Mouse (Mus musculus): ENCODE measurements around the gene Svop. TPM values are rescaled to one million over a fixed set of nuclear protein-coding genes. Genes with fewer than 3 reads are reported as not detected.

Gene Svop
- total RNA-seq (2014; rRNA removed; ENCODE audit: low replicate concordance) (0.19 TPM in 1 of 2 replicates, not detected in the other), polyA plus RNA-seq (2015; fragmentation: Nextera tagmentation; extraction: Ambion mirVana) (0.07 TPM in 1 of 2 replicates, not detected in the other)

DNA sequence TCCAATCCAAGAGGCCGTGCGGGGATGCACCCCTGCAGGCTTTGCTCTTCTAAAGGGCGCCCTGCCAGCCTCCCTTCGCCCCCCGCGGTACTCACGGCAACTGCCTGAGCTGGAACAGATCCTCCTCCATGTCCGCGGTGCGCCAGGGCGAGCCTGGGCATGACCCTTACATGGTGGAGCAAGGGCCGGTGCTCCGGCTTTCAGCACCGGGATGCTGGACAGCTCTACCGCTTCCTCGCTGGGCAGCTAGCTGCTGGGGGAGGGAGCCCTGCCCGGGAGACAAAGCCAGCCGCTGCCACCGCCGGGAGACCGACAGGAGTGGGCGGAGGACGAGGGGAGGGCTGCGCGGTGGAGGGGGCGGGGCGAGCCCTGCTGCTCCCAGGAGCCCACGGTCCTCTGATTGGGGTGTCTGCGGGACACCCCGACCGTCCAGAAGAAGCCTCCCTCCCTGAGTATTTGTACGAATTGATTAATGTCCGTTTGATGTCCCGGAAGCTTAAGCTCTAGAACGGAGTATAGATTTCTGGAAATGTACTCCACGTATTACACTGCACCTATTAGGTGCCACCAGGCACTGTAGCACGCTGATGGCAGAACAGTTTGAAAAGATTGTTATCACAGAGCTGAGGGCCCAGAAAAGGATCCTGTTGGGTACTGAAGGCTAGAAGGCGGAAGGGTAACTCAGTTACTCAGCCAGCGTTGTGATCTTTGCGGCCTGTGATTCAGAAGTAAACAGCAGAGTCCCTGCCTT is at the start of gene Svop:
Gene Svop (minus strand): TSS at position 514 of the 751 bp plus-strand sequence.
- H3K4me3 ChIP-seq (ENCODE audit: low read depth, low read length), result no peak within 1 kb of the TSS
- H3K4me1 ChIP-seq (ENCODE audit: control insufficient read depth, insufficient read depth), result no peaks in the 10 kb centered on the region
- peak; percentile 72 for ATAC-seq (ENCODE audit: insufficient read depth, low read depth)
- no peaks in the 10 kb centered on the region for H3K36me3 ChIP-seq (replicated peaks; ENCODE audit: control insufficient read depth, insufficient read depth, low read length)
- WGBS, result 3% methylated on average over 40 of the region's 40 CpGs
- no peak within 1 kb of the TSS for H3K27ac ChIP-seq (ENCODE audit: low read depth)
- TF ChIP-seq EP300 (IDR thresholded peaks at IDR 0.05; ENCODE audit: low read depth) (no peak), CTCF (IDR thresholded peaks at IDR 0.05; ENCODE audit: low read depth) (no peak)
- peak; percentile 81 for DNase-seq (ENCODE audit: low spot score)
- no peak within 1 kb of the TSS for H3K4me2 ChIP-seq (ENCODE audit: low read depth, low read length)
- no peaks in the 10 kb centered on the region for H3K9me3 ChIP-seq (replicated peaks; ENCODE audit: control insufficient read depth, low read length)
- H3K27me3 ChIP-seq (ENCODE audit: control insufficient read depth, insufficient read depth, low read length), result peaks cover 5% of the 10 kb centered on the region; the same call in 1 of the 2 replicates
- H3K9ac ChIP-seq (replicated peaks; ENCODE audit: low read depth, low read length), result no peak within 1 kb of the TSS

DNA sequence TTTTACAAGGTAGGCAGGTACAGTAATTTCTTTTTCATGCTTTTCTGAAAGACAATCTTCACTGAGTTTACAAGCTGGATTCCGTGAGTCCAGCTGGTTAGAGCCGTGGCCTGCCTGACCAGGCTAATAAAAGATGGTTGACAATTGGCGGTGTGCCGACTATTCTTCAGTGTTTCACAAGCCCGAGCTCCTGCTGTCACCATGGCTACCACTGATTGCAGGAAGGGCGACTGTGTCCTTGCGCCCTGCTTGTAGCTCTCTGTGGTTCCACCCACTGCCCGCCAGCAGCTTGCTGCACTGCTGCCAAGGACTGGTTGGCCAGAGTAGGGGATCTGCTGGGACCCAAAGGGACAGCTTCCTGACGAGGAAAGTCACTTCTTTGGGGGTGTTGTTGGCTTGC is 47.8 kb upstream of the Svop start:
- Histone ChIP-seq H3K4me1 (ENCODE audit: control insufficient read depth, insufficient read depth) (peaks cover 30% of the 10 kb centered on the region), H3K9ac (replicated peaks; ENCODE audit: low read depth, low read length) (no peak overlapping the region), H3K36me3 (replicated peaks; ENCODE audit: control insufficient read depth, insufficient read depth, low read length) (no peaks in the 10 kb centered on the region)

DNA sequence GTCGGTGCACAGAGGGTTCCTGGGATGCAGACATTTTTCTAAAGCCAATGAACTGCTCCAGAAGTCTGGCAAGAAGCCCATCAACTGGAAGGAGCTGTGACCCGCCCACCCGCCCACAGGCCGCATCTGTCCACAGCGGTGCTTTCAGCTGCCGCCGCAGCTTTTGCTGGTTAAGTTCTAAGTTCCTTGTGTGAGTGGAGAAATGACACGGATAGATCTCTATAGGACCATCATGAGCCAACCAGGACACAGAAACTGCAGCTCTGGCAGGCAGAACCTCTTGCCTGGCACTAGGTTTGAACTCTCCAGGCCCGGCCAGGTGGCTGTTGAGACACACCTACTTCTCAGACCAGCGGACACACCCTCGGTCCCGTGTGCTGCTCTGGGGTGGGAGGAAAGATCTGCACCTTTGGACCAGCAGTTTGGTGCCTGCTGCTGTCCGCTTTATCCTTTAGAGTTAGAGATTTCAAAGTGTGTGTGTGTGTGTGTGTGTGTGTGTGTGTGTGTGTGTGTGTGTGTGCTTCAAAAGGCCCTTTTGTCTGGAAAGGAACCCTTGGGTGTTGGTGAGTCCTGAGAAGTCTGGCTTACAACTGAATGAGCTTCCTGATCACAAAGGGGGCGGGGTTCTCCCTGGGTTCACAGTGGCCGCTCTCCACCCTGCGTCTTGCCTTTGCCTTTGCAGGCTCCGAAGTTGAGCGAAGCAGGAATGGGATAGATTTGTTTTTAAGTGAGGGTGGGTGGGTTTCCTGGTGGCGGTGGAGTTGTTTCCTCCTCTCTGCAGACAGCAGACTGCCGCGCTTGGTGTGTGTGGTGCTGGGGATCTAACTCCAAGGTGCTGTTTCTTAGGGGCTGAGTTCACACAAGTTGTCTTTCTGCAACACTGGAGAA is 47.2 kb upstream of the Svop start:
- Histone ChIP-seq H3K27me3 (ENCODE audit: control insufficient read depth, insufficient read depth, low read length) (no peaks in the 10 kb centered on the region), H3K4me1 (ENCODE audit: control insufficient read depth, insufficient read depth) (peaks cover 32% of the 10 kb centered on the region), H3K4me3 (ENCODE audit: low read depth, low read length) (no peak overlapping the region), H3K4me2 (ENCODE audit: low read depth, low read length) (peak overlapping the region; percentile 42), H3K36me3 (replicated peaks; ENCODE audit: control insufficient read depth, insufficient read depth, low read length) (no peaks in the 10 kb centered on the region), H3K27ac (ENCODE audit: low read depth) (peak overlapping the region; percentile 92), H3K9ac (replicated peaks; ENCODE audit: low read depth, low read length) (no peak overlapping the region), H3K9me3 (replicated peaks; ENCODE audit: control insufficient read depth, low read length) (no peaks in the 10 kb centered on the region)
- TF ChIP-seq CTCF (IDR thresholded peaks at IDR 0.05; ENCODE audit: low read depth), result no peak
- no peak for TF ChIP-seq EP300 (IDR thresholded peaks at IDR 0.05; ENCODE audit: low read depth)
- peak; percentile 49; the same call in 1 of the 2 replicates for ATAC-seq (ENCODE audit: insufficient read depth, low read depth)
- WGBS, result 47% methylated on average over 21 of the region's 21 CpGs
- DNase-seq (ENCODE audit: low spot score), result peak; percentile 49

More for the DNA sequence above, 47.8 kb upstream of the Svop start:
- H3K27ac ChIP-seq (ENCODE audit: low read depth), result peak overlapping the region; percentile 92
- 13% methylated on average over 9 of the region's 9 CpGs for WGBS
- TF ChIP-seq EP300 (IDR thresholded peaks at IDR 0.05; ENCODE audit: low read depth) (no peak), CTCF (IDR thresholded peaks at IDR 0.05; ENCODE audit: low read depth) (no peak)
- H3K27me3 ChIP-seq (ENCODE audit: control insufficient read depth, insufficient read depth, low read length), result no peaks in the 10 kb centered on the region
- H3K4me2 ChIP-seq (ENCODE audit: low read depth, low read length), result peak overlapping the region; percentile 42
- peak; percentile 99 for DNase-seq (ENCODE audit: low spot score)
- no peaks in the 10 kb centered on the region for H3K9me3 ChIP-seq (replicated peaks; ENCODE audit: control insufficient read depth, low read length)
- no peak overlapping the region for H3K4me3 ChIP-seq (ENCODE audit: low read depth, low read length)
- peak; percentile 90 for ATAC-seq (ENCODE audit: insufficient read depth, low read depth)

DNA sequence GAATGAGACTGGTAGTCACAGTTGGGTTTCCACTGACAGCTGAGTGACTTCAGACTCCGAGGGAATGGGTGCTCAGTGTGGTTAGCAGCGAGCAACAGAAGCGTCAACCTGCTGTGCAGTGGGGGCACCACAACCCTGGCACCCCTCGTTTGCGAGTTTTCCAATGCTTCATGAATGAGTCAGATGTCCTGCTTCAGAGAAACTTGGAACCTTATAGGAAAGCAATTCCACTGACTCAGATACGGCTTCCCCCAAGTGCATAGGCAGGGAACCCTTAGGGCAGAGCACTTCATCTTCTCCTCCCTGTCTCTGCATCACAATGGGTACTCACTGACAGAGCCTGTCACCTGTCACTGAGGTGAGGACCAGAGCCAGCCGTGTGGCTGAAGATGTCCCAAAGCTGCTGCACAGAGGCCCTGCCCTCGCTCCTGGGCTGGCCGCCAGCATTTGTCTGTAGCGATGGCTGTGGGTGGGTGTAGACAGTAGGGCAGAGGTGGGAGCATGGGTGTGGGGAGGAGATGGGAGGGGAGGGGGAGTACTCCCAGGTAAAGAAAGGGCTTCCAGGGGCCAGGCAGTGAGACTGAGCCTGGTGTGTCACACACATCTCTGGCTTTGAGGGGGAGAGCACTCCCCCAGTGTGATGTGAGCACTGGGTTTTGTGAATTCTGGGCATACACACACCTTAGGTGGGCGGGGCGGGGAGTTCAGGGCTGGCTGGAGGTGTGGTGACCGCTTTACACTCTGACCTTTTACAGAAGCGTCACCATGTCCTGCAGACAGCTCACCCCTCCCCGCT is 46.3 kb upstream of the Svop start:
- H3K9ac ChIP-seq (replicated peaks; ENCODE audit: low read depth, low read length), result no peak overlapping the region
- ATAC-seq (ENCODE audit: insufficient read depth, low read depth) (no peak), DNase-seq (ENCODE audit: low spot score) (no peak)
- TF ChIP-seq EP300 (IDR thresholded peaks at IDR 0.05; ENCODE audit: low read depth) (no peak), CTCF (IDR thresholded peaks at IDR 0.05; ENCODE audit: low read depth) (no peak)
- 49% methylated on average over 15 of the region's 15 CpGs for WGBS
- peak overlapping the region; percentile 42 for H3K4me2 ChIP-seq (ENCODE audit: low read depth, low read length)
- H3K9me3 ChIP-seq (replicated peaks; ENCODE audit: control insufficient read depth, low read length), result no peaks in the 10 kb centered on the region
- H3K4me1 ChIP-seq (ENCODE audit: control insufficient read depth, insufficient read depth), result peaks cover 36% of the 10 kb centered on the region
- no peaks in the 10 kb centered on the region for H3K36me3 ChIP-seq (replicated peaks; ENCODE audit: control insufficient read depth, insufficient read depth, low read length)
- H3K4me3 ChIP-seq (ENCODE audit: low read depth, low read length), result no peak overlapping the region
- H3K27ac ChIP-seq (ENCODE audit: low read depth), result peak overlapping the region; percentile 92
- no peaks in the 10 kb centered on the region for H3K27me3 ChIP-seq (ENCODE audit: control insufficient read depth, insufficient read depth, low read length)

DNA sequence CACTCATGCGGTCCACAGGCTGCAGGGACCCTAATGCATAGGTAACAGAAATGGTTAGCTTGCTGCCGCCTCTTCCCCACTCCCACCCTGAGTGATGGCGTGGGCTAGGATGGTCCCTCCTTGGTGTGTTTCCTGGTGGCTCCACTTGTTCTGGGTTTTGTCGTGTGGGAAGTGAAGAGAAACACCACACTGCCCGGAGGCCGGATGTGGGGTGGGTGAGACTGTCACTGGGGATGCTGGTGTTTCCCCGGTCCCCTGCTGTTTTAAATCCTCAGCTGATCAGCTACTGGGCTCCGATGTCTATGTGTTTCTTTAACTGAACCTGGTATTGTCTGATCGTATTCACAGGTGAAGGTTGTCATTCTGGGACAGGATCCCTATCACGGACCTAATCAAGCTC is 44.1 kb upstream of the Svop start:
- H3K9me3 ChIP-seq (replicated peaks; ENCODE audit: control insufficient read depth, low read length), result no peaks in the 10 kb centered on the region
- H3K9ac ChIP-seq (replicated peaks; ENCODE audit: low read depth, low read length), result no peak overlapping the region
- DNase-seq (ENCODE audit: low spot score) (no peak), ATAC-seq (ENCODE audit: insufficient read depth, low read depth) (no peak)
- no peak overlapping the region for H3K4me2 ChIP-seq (ENCODE audit: low read depth, low read length)
- no peak for TF ChIP-seq EP300 (IDR thresholded peaks at IDR 0.05; ENCODE audit: low read depth)
- no peak for TF ChIP-seq CTCF (IDR thresholded peaks at IDR 0.05; ENCODE audit: low read depth)
- 83% methylated on average over 10 of the region's 10 CpGs for WGBS
- H3K36me3 ChIP-seq (replicated peaks; ENCODE audit: control insufficient read depth, insufficient read depth, low read length), result no peaks in the 10 kb centered on the region
- H3K27ac ChIP-seq (ENCODE audit: low read depth), result no peak overlapping the region
- H3K4me1 ChIP-seq (ENCODE audit: control insufficient read depth, insufficient read depth), result peaks cover 44% of the 10 kb centered on the region
- H3K27me3 ChIP-seq (ENCODE audit: control insufficient read depth, insufficient read depth, low read length), result no peaks in the 10 kb centered on the region
- H3K4me3 ChIP-seq (ENCODE audit: low read depth, low read length), result no peak overlapping the region
